Mouse (Mus musculus): ENCODE results near the gene Mef2b.

Gene Mef2b

GRCm38 (mm10) chr8:70158069-70158853 is 18.8 kb downstream of the Mef2b start:
- CTCF ChIA-PET: interaction anchor here (0.5 to 1.8 kb wide), 10 partner anchors 8 to 1507 kb away, joined by 3 to 7 read pairs (median 4); partner anchors contain the start of gene Tmem161a (in 1 of the 4)
- POLR2A ChIA-PET: interaction anchor here in 3 of 4 experiments (0.6 to 4.3 kb wide), 62 partner anchors 8 to 1914 kb away, joined by 3 to 64 read pairs (median 5); partner anchors contain the start of genes Nr2c2ap (in 3 of the 3), Slc25a42 (in 3 of the 3), Tmem161a (in 3 of the 3) and Borcs8 (in 2 of the 3)

- ChIA-PET POLR2A (interaction anchor here (0.6 to 4.3 kb wide), 53 partner anchors 7 to 539 kb away, joined by 3 to 64 read pairs (median 5); partner anchors contain the start of genes Slc25a42 (in 3 of the 4), Tmem161a (in 3 of the 4), Borcs8 (in 2 of the 4) and Mef2b (in 2 of the 4)), CTCF (interaction anchor here in 2 of 4 experiments (0.6 to 1.8 kb wide), 4 partner anchors 7 to 19 kb away, joined by 3 to 7 read pairs (median 5); partner anchors contain the start of gene Tmem161a (in 1 of the 2))
Observed at GRCm38 (mm10) chr8:70159211-70159610, 19.7 kb downstream of the Mef2b start.

GRCm38 (mm10) chr8:70160015-70160414 is 20.5 kb downstream of the Mef2b start:
- POLR2A ChIA-PET: interaction anchor here (0.6 to 4.3 kb wide), 33 partner anchors 8 to 379 kb away, joined by 3 to 64 read pairs (median 5); partner anchors contain the start of genes Tmem161a (in 3 of the 4), Borcs8 (in 2 of the 4), Mef2b (in 2 of the 4) and Ncan (in 2 of the 4)
- CTCF ChIA-PET: interaction anchor here in 2 of 4 experiments (0.6 to 0.7 kb wide), 2 partner anchors 12 to 19 kb away, joined by 3 to 4 read pairs; partner anchors contain the start of gene Tmem161a (in 1 of the 2)

GRCm38 (mm10) chr8:70163316-70163715 is 23.8 kb downstream of the Mef2b start:
- ChIA-PET CTCF (no interaction called here), POLR2A (interaction anchor here in 2 of 4 experiments (0.6 to 1.5 kb wide), 6 partner anchors 11 to 106 kb away, joined by 3 to 8 read pairs (median 4); partner anchors contain the start of gene Slc25a42 (in 1 of the 2))

GRCm38 (mm10) chr8:70166504-70167110 is 27.1 kb downstream of the Mef2b start:
- ChIA-PET CTCF (interaction anchor here (0.5 to 2.2 kb wide), 34 partner anchors 8 to 955 kb away, joined by 3 to 20 read pairs (median 3); partner anchors contain the start of genes Gm20422 (in 1 of the 4), Hapln4 (in 1 of the 4), Homer3 (in 1 of the 4) and Slc25a42 (in 1 of the 4)), POLR2A (interaction anchor here in 3 of 4 experiments (0.5 to 1.8 kb wide), 16 partner anchors 8 to 417 kb away, joined by 3 to 8 read pairs (median 5); partner anchors contain the start of genes Mef2b (in 1 of the 3) and Zfp963 (in 1 of the 3))

- ChIA-PET POLR2A (interaction anchor here in 2 of 4 experiments (0.6 to 4.2 kb wide), 6 partner anchors 10 to 53 kb away, joined by 3 to 34 read pairs (median 4); partner anchors contain the start of genes Borcs8 (in 1 of the 2), Mef2b (in 1 of the 2) and Rfxank (in 1 of the 2)), CTCF (no interaction called here)
Observed at GRCm38 (mm10) chr8:70170116-70170515, 30.6 kb downstream of the Mef2b start.

- POLR2A ChIA-PET: interaction anchor here in 2 of 4 experiments (0.8 to 4.2 kb wide), 15 partner anchors 11 to 321 kb away, joined by 3 to 35 read pairs (median 6); partner anchors contain the start of genes Borcs8 (in 1 of the 2), Mef2b (in 1 of the 2), Nr2c2ap (in 1 of the 2) and Rfxank (in 1 of the 2)
- CTCF ChIA-PET: no interaction called here
Observed at GRCm38 (mm10) chr8:70170748-70171147, 31.2 kb downstream of the Mef2b start.

- CTCF ChIA-PET: interaction anchor here in 1 of 4 experiments (1.0 to 1.3 kb wide), 2 partner anchors 13 to 112 kb away, joined by 3 to 4 read pairs; partner anchors contain the start of gene Homer3
- POLR2A ChIA-PET: interaction anchor here in 3 of 4 experiments (0.8 to 4.2 kb wide), 23 partner anchors 10 to 546 kb away, joined by 3 to 35 read pairs (median 5); partner anchors contain the start of genes Slc25a42 (in 2 of the 3), Borcs8 (in 1 of the 3), Mef2b (in 1 of the 3) and Nr2c2ap (in 1 of the 3)
Observed at GRCm38 (mm10) chr8:70171240-70171639, 31.7 kb downstream of the Mef2b start.

- ChIA-PET CTCF (interaction anchor here in 3 of 4 experiments (0.5 to 1.3 kb wide), 14 partner anchors 12 to 333 kb away, joined by 3 to 7 read pairs (median 3); partner anchors contain the start of genes Tm6sf2 (in 2 of the 3), Homer3 (in 1 of the 3) and Slc25a42 (in 1 of the 3)), POLR2A (interaction anchor here in 3 of 4 experiments (0.5 to 4.2 kb wide), 54 partner anchors 9 to 1880 kb away, joined by 3 to 35 read pairs (median 4); partner anchors contain the start of genes Slc25a42 (in 3 of the 3), Nr2c2ap (in 2 of the 3), Borcs8 (in 1 of the 3) and Gdf1 (in 1 of the 3))
Observed at GRCm38 (mm10) chr8:70172043-70172681, 32.7 kb downstream of the Mef2b start, which contains the start of gene Tmem161a. Tmem161a (plus strand) TSS chr8:70172356.

GRCm38 (mm10) chr8:70173320-70173719 is 33.8 kb downstream of the Mef2b start:
- CTCF ChIA-PET: interaction anchor here in 2 of 4 experiments (0.6 to 0.9 kb wide), 2 partner anchors 21 to 255 kb away, joined by 3 read pairs; no protein-coding TSS in a partner anchor
- POLR2A ChIA-PET: interaction anchor here in 3 of 4 experiments (0.6 to 4.2 kb wide), 24 partner anchors 8 to 527 kb away, joined by 3 to 35 read pairs (median 4); partner anchors contain the start of genes Nr2c2ap (in 1 of the 3) and Slc25a42 (in 1 of the 3)

GRCm38 (mm10) chr8:70174079-70174478 is 34.6 kb downstream of the Mef2b start:
- POLR2A ChIA-PET: interaction anchor here in 3 of 4 experiments (0.7 to 4.2 kb wide), 10 partner anchors 9 to 172 kb away, joined by 3 to 27 read pairs (median 3); partner anchors contain the start of genes Nr2c2ap (in 1 of the 3) and Slc25a42 (in 1 of the 3)
- CTCF ChIA-PET: interaction anchor here in 2 of 4 experiments (0.6 kb wide), 2 partner anchors 97 to 329 kb away, joined by 3 read pairs; no protein-coding TSS in a partner anchor

- ChIA-PET POLR2A (interaction anchor here in 1 of 4 experiments (2.1 kb wide), 1 partner anchor 34 kb away, joined by 5 read pairs; the partner anchor contains the start of gene Slc25a42), CTCF (interaction anchor here in 1 of 4 experiments (0.6 kb wide), 1 partner anchor 35 kb away, joined by 3 read pairs; no protein-coding TSS in a partner anchor)
Observed at GRCm38 (mm10) chr8:70178231-70178630, 38.7 kb downstream of the Mef2b start.

- POLR2A ChIA-PET: interaction anchor here in 1 of 4 experiments (1.0 to 2.1 kb wide), 3 partner anchors 33 to 90 kb away, joined by 3 to 5 read pairs (median 3); partner anchors contain the start of gene Slc25a42
- CTCF ChIA-PET: interaction anchor here in 1 of 4 experiments (0.6 kb wide), 1 partner anchor 13 kb away, joined by 3 read pairs; no protein-coding TSS in a partner anchor
Observed at GRCm38 (mm10) chr8:70179082-70179481, 39.6 kb downstream of the Mef2b start.

GRCm38 (mm10) chr8:70181212-70181902 is 41.8 kb downstream of the Mef2b start:
- POLR2A ChIA-PET: interaction anchor here in 2 of 4 experiments (0.5 to 1.9 kb wide), 12 partner anchors 8 to 118 kb away, joined by 3 to 7 read pairs (median 4); partner anchors contain the start of genes Slc25a42 (in 2 of the 2) and Tmem161a (in 2 of the 2)

GRCm38 (mm10) chr8:70181903-70182252 is 42.4 kb downstream of the Mef2b start:
- ChIA-PET CTCF (interaction anchor here in 2 of 4 experiments (1.1 kb wide), 2 partner anchors 15 to 29 kb away, joined by 3 read pairs; no protein-coding TSS in a partner anchor), POLR2A (interaction anchor here in 2 of 4 experiments (0.5 to 1.9 kb wide), 11 partner anchors 9 to 118 kb away, joined by 3 to 7 read pairs (median 3); partner anchors contain the start of genes Slc25a42 (in 2 of the 2) and Tmem161a (in 2 of the 2))

More at GRCm38 (mm10) chr8:70181212-70181902, 41.8 kb downstream of the Mef2b start:
- CTCF ChIA-PET: interaction anchor here in 2 of 4 experiments (1.1 kb wide), 2 partner anchors 15 to 29 kb away, joined by 3 read pairs; no protein-coding TSS in a partner anchor

All from embryonic stem cell, embryonic (primary cell).